Mouse (Mus musculus) midbrain, embryonic 16.5 days (tissue): ENCODE measurements around the gene Evl. TPM values are rescaled to one million over a fixed set of nuclear protein-coding genes. Genes with fewer than 3 reads are reported as not detected.
"Not testable (repeated sequence)": the region's sequence is repeated elsewhere in the genome, so short reads cannot be mapped to it uniquely, and the experiment has no call there.

Experiments
- ATAC-seq: fragments of 200-750 bp; cut with Nextera tagmentation; 2 replicates; pipeline ENCODE4 v1.8.0; 2017; ENCODE audit warnings: moderate TSS enrichment
- H3K27ac ChIP-seq: fragments of 300-500 bp; sonication (generic); 2 replicates; pipeline ENCODE4 v1.5.1; 2014; ENCODE audit warnings: mild to moderate bottlenecking, low read length, mixed read lengths
- H3K27me3 ChIP-seq: fragments of 300-500 bp; sonication (generic); 2 replicates; pipeline ENCODE4 v1.6.1; 2014; ENCODE audit warnings: low read depth, low read length, mixed read lengths; ENCODE audit not compliant: control insufficient read depth, insufficient read depth
- H3K36me3 ChIP-seq: fragments of 300-500 bp; sonication (generic); 2 replicates; pipeline ENCODE4 v1.6.1; 2014; ENCODE audit warnings: mild to moderate bottlenecking, low read length, moderate library complexity, mixed read lengths; ENCODE audit not compliant: control insufficient read depth, insufficient read depth
- H3K4me1 ChIP-seq: fragments of 300-500 bp; sonication (generic); 2 replicates; pipeline ENCODE4 v1.6.1; 2014; ENCODE audit warnings: mild to moderate bottlenecking, low read length, mixed read lengths; ENCODE audit not compliant: control insufficient read depth, insufficient read depth
- H3K4me2 ChIP-seq: fragments of 300-500 bp; sonication (generic); 2 replicates; pipeline ENCODE4 v1.6.1; 2014; ENCODE audit warnings: mild to moderate bottlenecking, low read length, mixed read lengths
- H3K4me3 ChIP-seq: fragments of 300-500 bp; sonication (generic); 2 replicates; pipeline ENCODE4 v1.5.1; 2014; ENCODE audit warnings: low read depth, mild to moderate bottlenecking, low read length, moderate library complexity, mixed read lengths
- H3K9ac ChIP-seq: fragments of 300-500 bp; sonication (generic); 2 replicates; pipeline ENCODE4 v1.6.1; 2014; ENCODE audit warnings: low read depth, low read length, mixed read lengths
- H3K9me3 ChIP-seq: fragments of 300-500 bp; sonication (generic); replicated peaks from 2 replicates; pipeline ENCODE4 v1.6.1; 2014; ENCODE audit warnings: mild to moderate bottlenecking, low read length, mixed read lengths; ENCODE audit not compliant: control insufficient read depth, poor library complexity, severe bottlenecking
- WGBS: fragments of 180-500 bp; shearing (Covaris S2); extraction: QIAGEN DNeasy Blood & Tissue Kit; methylation state at CpG from one replicate; pipeline ENCODE4 v1.1.7; 2014; 5-methylcytosine and 5-hydroxymethylcytosine counted together
- polyA plus RNA-seq: library from polyadenylated mRNA; unstranded; fragments of >200 nt; fragmentation: Nextera tagmentation; extraction: Ambion mirVana; gene quantifications from 2 replicates; pipeline ENCODE4 v1.2.1, GENCODE M21; 2015

The Evl gene
- polyA plus RNA-seq, 1 experiment from 2014 or later: 268 TPM

DNA sequence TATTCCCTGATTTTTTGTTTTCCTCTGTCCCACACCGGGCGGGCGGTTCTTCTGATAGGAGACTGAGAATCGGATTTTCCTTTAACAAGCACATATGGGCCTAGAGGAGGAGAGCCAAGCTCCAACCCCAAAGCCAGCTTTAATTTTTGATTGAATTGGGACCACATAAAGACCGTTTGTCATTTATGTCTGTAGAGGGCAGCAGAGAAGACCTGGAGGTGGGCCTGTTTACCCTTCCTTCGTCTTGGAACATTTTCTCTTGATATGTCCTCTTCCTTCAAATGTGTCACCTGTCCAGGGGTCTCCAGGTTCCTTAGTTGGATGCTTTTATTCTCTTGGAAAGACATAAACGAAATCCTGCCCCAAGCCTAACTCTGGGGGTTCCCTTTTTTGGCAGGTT is 151.6 kb downstream of the Evl start:
- WGBS: 48% methylated on average over 7 of the region's 7 CpGs
- ATAC-seq: no peak
- Histone ChIP-seq H3K4me3 (no peak overlapping the region), H3K9ac (no peak overlapping the region), H3K36me3 (no peaks in the 10 kb centered on the region), H3K9me3 (no peaks in the 10 kb centered on the region), H3K27me3 (peaks cover 12% of the 10 kb centered on the region), H3K4me2 (no peak overlapping the region), H3K27ac (no peak overlapping the region), H3K4me1 (peaks cover 6% of the 10 kb centered on the region)

DNA sequence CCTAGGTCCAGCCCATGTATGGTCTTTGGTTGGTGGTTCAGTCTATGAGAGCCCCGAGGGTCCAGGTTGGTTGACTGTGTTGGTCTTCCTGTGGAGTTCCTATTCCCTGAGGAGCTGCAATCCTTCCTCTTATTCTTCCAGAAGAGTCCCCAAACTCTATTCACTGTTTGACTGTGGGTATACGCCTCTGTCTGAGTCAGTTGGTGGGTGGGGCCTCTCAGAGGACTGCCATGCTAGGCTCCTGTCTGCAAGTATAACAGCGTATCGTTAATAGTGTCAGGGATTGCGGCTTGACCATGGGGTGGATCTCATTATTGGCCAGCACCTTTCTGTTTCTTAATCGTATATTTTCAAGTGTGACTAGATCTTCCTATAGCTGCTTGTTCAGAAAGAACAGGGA is 154.9 kb downstream of the Evl start:
- 88% methylated on average over 6 of the region's 6 CpGs for WGBS
- no peaks in the 10 kb centered on the region; the same call in 1 of the 2 replicates for H3K27me3 ChIP-seq
- H3K36me3 ChIP-seq: no peaks in the 10 kb centered on the region
- no peaks in the 10 kb centered on the region for H3K9me3 ChIP-seq
- H3K4me1 ChIP-seq: no peaks in the 10 kb centered on the region
- no peak overlapping the region for H3K27ac ChIP-seq
- H3K9ac ChIP-seq: no peak overlapping the region
- no peak overlapping the region for H3K4me3 ChIP-seq
- no peak for ATAC-seq
- H3K4me2 ChIP-seq: no peak overlapping the region

- Histone ChIP-seq H3K36me3 (no peaks in the 10 kb centered on the region), H3K27ac (no peak overlapping the region), H3K4me3 (no peak overlapping the region), H3K27me3 (no peaks in the 10 kb centered on the region; the same call in 1 of the 2 replicates), H3K4me1 (no peaks in the 10 kb centered on the region), H3K9me3 (no peaks in the 10 kb centered on the region), H3K9ac (no peak overlapping the region), H3K4me2 (no peak overlapping the region)
- WGBS: 86% methylated on average over 6 of the region's 6 CpGs
- ATAC-seq: no peak
These were observed 155.6 kb downstream of the Evl start for GRCm38 (mm10) chr12:108709964-108710765.

DNA sequence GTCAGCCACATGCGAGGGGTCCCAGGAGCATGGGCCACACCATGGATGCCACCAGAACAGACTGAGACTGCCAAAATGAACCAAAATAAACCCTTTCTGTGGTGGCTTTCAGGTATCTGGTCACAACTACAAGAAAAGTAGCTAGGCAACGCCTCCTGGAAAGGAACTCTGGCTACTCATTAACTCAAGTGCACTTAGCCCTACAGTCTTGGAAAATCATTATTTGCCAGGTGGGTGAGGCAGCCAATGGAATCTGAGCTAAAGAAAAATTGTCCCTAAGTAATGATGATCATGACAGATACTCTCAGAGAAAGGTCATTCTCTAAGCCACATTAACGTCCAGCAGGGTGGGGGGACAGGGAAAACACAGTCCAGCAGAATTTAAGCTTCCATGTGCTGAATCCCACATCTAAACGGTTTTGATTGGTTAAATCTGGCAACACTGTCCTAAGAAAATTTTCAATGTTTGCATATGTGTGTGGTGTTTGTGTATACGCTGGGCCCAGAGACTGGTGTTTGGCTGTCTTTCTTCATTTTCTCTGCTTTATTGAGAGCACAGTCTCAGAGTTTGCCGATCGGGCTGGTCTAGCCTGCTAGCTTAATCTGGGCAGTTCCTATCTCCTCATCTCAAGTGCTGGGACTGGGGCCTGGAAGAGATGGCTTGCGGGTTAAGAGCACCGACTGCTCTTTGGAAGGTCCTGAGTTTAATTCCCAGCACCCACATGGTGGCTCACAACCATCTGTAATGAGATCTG is 156.5 kb downstream of the Evl start:
- ATAC-seq: no peak
- H3K27ac ChIP-seq: no peak overlapping the region
- H3K4me3 ChIP-seq: no peak overlapping the region
- no peak overlapping the region for H3K4me2 ChIP-seq
- no peak overlapping the region for H3K9ac ChIP-seq
- no peaks in the 10 kb centered on the region for H3K27me3 ChIP-seq
- 87% methylated on average over 9 of the region's 9 CpGs for WGBS
- H3K36me3 ChIP-seq: no peaks in the 10 kb centered on the region
- H3K9me3 ChIP-seq: no peaks in the 10 kb centered on the region
- no peaks in the 10 kb centered on the region for H3K4me1 ChIP-seq

GRCm38 (mm10) chr12:108712481-108712880 is 158.0 kb downstream of the Evl start:
- Histone ChIP-seq H3K36me3 (no peaks in the 10 kb centered on the region), H3K27me3 (no peaks in the 10 kb centered on the region), H3K4me1 (no peaks in the 10 kb centered on the region), H3K4me2 (no peak overlapping the region), H3K4me3 (no peak overlapping the region), H3K9me3 (no peaks in the 10 kb centered on the region), H3K9ac (no peak overlapping the region), H3K27ac (no peak overlapping the region)
- 92% methylated on average over 4 of the region's 4 CpGs for whole genome bisulfite sequencing
- no peak for ATAC-seq

DNA sequence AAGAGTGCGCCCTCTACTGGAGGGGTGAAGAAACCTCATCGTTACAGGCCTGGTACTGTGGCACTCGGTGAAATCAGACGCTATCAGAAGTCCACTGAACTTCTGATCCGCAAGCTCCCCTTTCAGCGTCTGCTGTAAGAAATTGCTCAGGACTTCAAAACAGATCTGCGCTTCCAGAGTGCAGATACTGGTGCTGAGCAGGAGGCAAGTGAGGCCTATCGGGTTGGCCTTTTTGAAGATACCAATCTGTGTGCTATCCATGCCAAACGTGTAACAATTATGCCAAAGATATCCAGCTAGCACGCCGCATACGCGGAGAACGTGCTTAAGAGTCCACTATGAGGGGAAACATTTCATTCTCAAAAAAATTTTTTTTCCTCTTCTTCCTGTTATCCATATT is 159.5 kb downstream of the Evl start:
- H3K27me3 ChIP-seq, H3K27ac ChIP-seq, H3K9me3 ChIP-seq, H3K4me3 ChIP-seq, H3K4me1 ChIP-seq, H3K9ac ChIP-seq, H3K36me3 ChIP-seq, H3K4me2 ChIP-seq, ATAC-seq: not testable (repeated sequence)
- 94% methylated on average over 14 of the region's 14 CpGs for WGBS

DNA sequence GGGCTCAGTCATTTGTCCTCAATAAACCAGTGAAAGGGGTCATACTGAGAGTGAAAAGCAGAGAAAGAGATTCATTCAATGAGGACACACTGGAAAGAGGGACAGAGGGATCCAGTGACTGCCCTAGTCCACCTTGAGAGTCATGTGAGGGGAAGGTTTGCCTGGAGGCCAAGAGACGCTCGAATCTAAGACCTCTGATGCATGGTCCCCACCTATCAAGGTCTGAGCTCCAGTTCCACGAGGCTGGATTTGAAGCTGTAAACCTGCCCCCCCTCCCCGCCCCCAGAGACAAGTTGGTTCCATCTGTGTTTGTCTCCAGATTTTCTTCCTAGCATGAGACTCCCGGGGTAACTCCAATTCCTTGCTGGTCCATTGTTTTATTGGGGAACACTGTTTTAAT is 161.3 kb downstream of the Evl start:
- Histone ChIP-seq H3K36me3 (no peaks in the 10 kb centered on the region), H3K4me1 (no peaks in the 10 kb centered on the region), H3K9ac (no peak overlapping the region), H3K27me3 (no peaks in the 10 kb centered on the region), H3K4me2 (no peak overlapping the region), H3K9me3 (no peaks in the 10 kb centered on the region), H3K4me3 (no peak overlapping the region), H3K27ac (no peak overlapping the region)
- 78% methylated on average over 5 of the region's 5 CpGs for WGBS
- ATAC-seq: no peak

DNA sequence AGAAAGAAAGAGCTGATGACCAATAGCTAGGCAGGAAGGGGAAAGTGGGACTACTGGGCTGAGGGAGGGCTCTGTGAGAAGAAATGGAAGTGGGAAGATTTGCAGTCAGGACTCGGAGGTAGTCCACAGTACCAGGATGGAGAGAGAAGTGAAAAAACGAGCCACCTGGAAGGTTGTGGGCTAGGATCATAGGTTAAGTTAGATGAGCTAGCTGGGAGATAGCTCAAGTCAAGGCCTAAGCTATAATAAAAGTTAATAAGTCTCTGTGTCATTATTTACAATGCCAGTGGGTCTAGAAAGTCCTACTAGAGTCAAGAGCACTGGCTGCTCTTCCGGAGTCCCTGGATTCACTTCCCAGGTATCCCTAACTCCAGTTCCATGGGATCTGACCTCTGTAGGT is 164.0 kb downstream of the Evl start:
- 94% methylated on average over 3 of the region's 3 CpGs for WGBS
- no peak overlapping the region for H3K4me3 ChIP-seq
- no peaks in the 10 kb centered on the region for H3K36me3 ChIP-seq
- no peak overlapping the region for H3K9ac ChIP-seq
- no peak for ATAC-seq
- H3K4me1 ChIP-seq: no peaks in the 10 kb centered on the region
- no peaks in the 10 kb centered on the region for H3K9me3 ChIP-seq
- no peaks in the 10 kb centered on the region for H3K27me3 ChIP-seq
- H3K27ac ChIP-seq: no peak overlapping the region
- no peak overlapping the region for H3K4me2 ChIP-seq

GRCm38 (mm10) chr12:108722464-108722863 is 167.9 kb downstream of the Evl start:
- 96% methylated on average over 4 of the region's 4 CpGs for WGBS
- H3K4me2 ChIP-seq: no peak overlapping the region
- no peaks in the 10 kb centered on the region for H3K27me3 ChIP-seq
- H3K9ac ChIP-seq: no peak overlapping the region
- H3K36me3 ChIP-seq: no peaks in the 10 kb centered on the region
- ATAC-seq: no peak
- no peaks in the 10 kb centered on the region for H3K9me3 ChIP-seq
- H3K4me3 ChIP-seq: no peak overlapping the region
- no peak overlapping the region for H3K27ac ChIP-seq
- H3K4me1 ChIP-seq: no peaks in the 10 kb centered on the region
